Mouse (Mus musculus) layer of hippocampus, postnatal 36 days (tissue): Measurements from ENCODE around the gene BC048562. TPM values are rescaled to one million over a fixed set of nuclear protein-coding genes. Genes with fewer than 3 reads are reported as not detected.

ENCODE experiments used
- total RNA-seq, 2 experiments: library from RNA; stranded (reverse); gene quantifications; 2 replicates each; pipeline ENCODE4 v1.2.3; 2021

BC048562 gene
- total RNA-seq, 2 experiments from 2014 or later: not detected

Other genes starting within 250 kb of the BC048562 start
- gene Bsn, start 246.1 kb upstream of the BC048562 start, total RNA-seq: 100 to 1,000 TPM; 216 to 234 TPM
- gene Dag1, start 172.5 kb upstream of the BC048562 start, total RNA-seq: 10 to 100 TPM; 77.8 to 82.4 TPM
- gene Nicn1, start 146.1 kb upstream of the BC048562 start, total RNA-seq: 100 to 1,000 TPM in 1 of 2 experiments, 10 to 100 TPM in 1; 96.7 to 118 TPM
- 10 to 100 TPM; 34.9 to 36.2 TPM for gene Amt, start 139.6 kb upstream of the BC048562 start, total RNA-seq
- gene Rhoa, start 130.4 kb upstream of the BC048562 start, total RNA-seq: 100 to 1,000 TPM; 169 to 173 TPM
- gene Tcta, start 130.3 kb upstream of the BC048562 start, total RNA-seq: 10 to 100 TPM; 29.1 to 30.0 TPM
- gene Gpx1, start 97.6 kb upstream of the BC048562 start, total RNA-seq: 10 to 100 TPM; 61.2 to 62.8 TPM
- gene Usp4, start 88.6 kb upstream of the BC048562 start, total RNA-seq: 100 to 1,000 TPM; 107 to 110 TPM
- 1 to 10 TPM; 2.6 to 2.9 TPM for gene 1700102P08Rik, start 43.7 kb upstream of the BC048562 start, total RNA-seq
- under 1 TPM in 1 of 2 experiments, not detected in 1; 0.18 TPM for gene Ccdc36, start 8.0 kb upstream of the BC048562 start, total RNA-seq
- gene Ccdc71, start 24.0 kb downstream of the BC048562 start, total RNA-seq: 10 to 100 TPM; 32.0 to 37.2 TPM
- gene Klhdc8b, start 25.1 kb downstream of the BC048562 start, total RNA-seq: 10 to 100 TPM; 16.6 to 18.1 TPM
- 10 to 100 TPM; 25.1 to 34.4 TPM for gene Lamb2, start 43.3 kb downstream of the BC048562 start, total RNA-seq
- 100 to 1,000 TPM; 140 to 165 TPM for gene Usp19, start 54.1 kb downstream of the BC048562 start, total RNA-seq
- gene Qars, start 71.2 kb downstream of the BC048562 start, total RNA-seq: 10 to 100 TPM; 72.1 to 88.7 TPM
- gene Qrich1, start 80.3 kb downstream of the BC048562 start, total RNA-seq: 100 to 1,000 TPM; 139 to 141 TPM
- 10 to 100 TPM; 63.4 to 68.4 TPM for gene Impdh2, start 123.8 kb downstream of the BC048562 start, total RNA-seq
- gene Ndufaf3, start 131.0 kb downstream of the BC048562 start, total RNA-seq: 10 to 100 TPM; 52.6 to 66.3 TPM
- 100 to 1,000 TPM in 1 of 2 experiments, 10 to 100 TPM in 1; 98.7 to 109 TPM for gene Dalrd3, start 133.4 kb downstream of the BC048562 start, total RNA-seq
- gene Wdr6, start 142.3 kb downstream of the BC048562 start, total RNA-seq: 100 to 1,000 TPM; 106 to 107 TPM
- 10 to 100 TPM; 93.1 to 93.2 TPM for gene P4htm, start 161.2 kb downstream of the BC048562 start, total RNA-seq
- 10 to 100 TPM; 50.7 to 54.2 TPM for gene Arih2, start 212.9 kb downstream of the BC048562 start, total RNA-seq
- gene Slc25a20, start 225.6 kb downstream of the BC048562 start, total RNA-seq: 10 to 100 TPM; 15.7 to 17.5 TPM